Mouse (Mus musculus) CH12.LX (cell line): ENCODE results near the gene Mtfr1l. TPM values are rescaled to one million over a fixed set of nuclear protein-coding genes. Genes with fewer than 3 reads are reported as not detected.

Experiments
- DNase-seq: peaks from one replicate; pipeline ENCODE4 v3.0.0-alpha.2; 2013; ENCODE audit errors: extremely low read depth
- H3K27ac ChIP-seq: 2 replicates; pipeline ENCODE4 v1.5.1; 2012; ENCODE audit warnings: low read depth, mild to moderate bottlenecking, control low read depth, moderate library complexity; ENCODE audit not compliant: insufficient read depth
- H3K27me3 ChIP-seq: replicated peaks from 2 replicates; pipeline ENCODE3; 2012; ENCODE audit warnings: inconsistent platforms
- H3K36me3 ChIP-seq, 2 experiments: replicated peaks in 1 of 2; 2 replicates each; pipeline versions ENCODE3 to v1.6.1; 2012; ENCODE audit warnings: inconsistent platforms in 1 of 2, low read length in 1 of 2, mild to moderate bottlenecking in 1 of 2, mixed read lengths in 1 of 2, moderate library complexity in 1 of 2; ENCODE audit not compliant: control insufficient read depth in 1 of 2, insufficient read depth in 1 of 2
- H3K4me1 ChIP-seq, 2 experiments: 2 replicates each; pipeline ENCODE4 v1.6.1; 2012; ENCODE audit warnings: inconsistent platforms in 1 of 2, moderate library complexity in 1 of 2; ENCODE audit not compliant: insufficient read depth in 2 of 2, control insufficient read depth in 1 of 2
- H3K4me2 ChIP-seq: 2 replicates; pipeline ENCODE4 v1.6.1; 2012; ENCODE audit warnings: low read depth, mild to moderate bottlenecking, control low read depth; ENCODE audit not compliant: poor library complexity, insufficient read depth, severe bottlenecking
- H3K4me3 ChIP-seq, 3 experiments: fragments of 150-350 bp in 1 of 3; sonication (generic) in 1 of 3; replicated peaks in 1 of 3; 2 replicates each; pipeline versions ENCODE3 to v1.5.1; 2011 to 2012; ENCODE audit warnings: low read depth in 2 of 3, low read length in 2 of 3, mild to moderate bottlenecking in 2 of 3, moderate library complexity in 2 of 3, control low read depth in 1 of 3, improper control_type of control experiment in 1 of 3, inconsistent platforms in 1 of 3, mixed read lengths in 1 of 3; ENCODE audit not compliant: poor library complexity in 1 of 3
- H3K79me2 ChIP-seq: replicated peaks from 2 replicates; pipeline ENCODE4 v1.6.1; 2012; ENCODE audit warnings: mild to moderate bottlenecking, moderate library complexity; ENCODE audit not compliant: control insufficient read depth, poor library complexity, insufficient read depth, severe bottlenecking; ENCODE audit errors: extremely low read depth
- H3K9ac ChIP-seq: 2 replicates; pipeline ENCODE4 v1.6.1; 2012; ENCODE audit warnings: low read depth, mild to moderate bottlenecking, control low read depth, moderate library complexity; ENCODE audit not compliant: insufficient read depth
- H3K9me3 ChIP-seq: replicated peaks from 2 replicates; pipeline ENCODE3; 2012; ENCODE audit warnings: low read length, inconsistent platforms, mixed read lengths
- CHD2 ChIP-seq: IDR thresholded peaks from 2 replicates; pipeline ENCODE4 v1.6.1; 2011; ENCODE audit warnings: low read length, improper control_type of control experiment
- CTCF ChIP-seq, 2 experiments: IDR thresholded peaks in 1 of 2; conservative IDR thresholded peaks in 1 of 2; 2 replicates each; pipeline ENCODE4 v1.5.1; 2011 to 2012; ENCODE audit warnings: low read depth in 2 of 2, low read length in 2 of 2, improper control_type of control experiment in 1 of 2, inconsistent platforms in 1 of 2, mild to moderate bottlenecking in 1 of 2, moderate library complexity in 1 of 2
- E2F4 ChIP-seq: IDR thresholded peaks from 2 replicates; pipeline ENCODE4 v1.6.1; 2011; ENCODE audit warnings: low read depth, low read length, improper control_type of control experiment; ENCODE audit not compliant: insufficient replicate concordance
- ELF1 ChIP-seq: IDR thresholded peaks from 2 replicates; pipeline ENCODE4 v1.6.1; 2014; ENCODE audit warnings: low read depth, mild to moderate bottlenecking, inconsistent platforms, low read length, improper control_type of control experiment
- EP300 ChIP-seq: IDR thresholded peaks from 2 replicates; pipeline ENCODE4 v1.6.1; 2011; ENCODE audit warnings: low read length, improper control_type of control experiment
- ETS1 ChIP-seq: conservative IDR thresholded peaks from 2 replicates; pipeline ENCODE4 v1.6.1; 2012; ENCODE audit warnings: low read depth, mild to moderate bottlenecking, inconsistent platforms, low read length, improper control_type of control experiment, moderate library complexity
- HCFC1 ChIP-seq: IDR thresholded peaks from 2 replicates; pipeline ENCODE4 v1.6.1; 2012; ENCODE audit warnings: low read depth, mild to moderate bottlenecking, inconsistent platforms, low read length, improper control_type of control experiment
- JUN ChIP-seq: IDR thresholded peaks from 2 replicates; pipeline ENCODE4 v1.6.1; 2011; ENCODE audit warnings: low read depth, mild to moderate bottlenecking, low read length, improper control_type of control experiment, moderate library complexity; ENCODE audit not compliant: insufficient read depth
- KAT2A ChIP-seq: IDR thresholded peaks from 2 replicates; pipeline ENCODE4 v1.6.1; 2012; ENCODE audit warnings: low read length, improper control_type of control experiment, inconsistent platforms; ENCODE audit not compliant: insufficient replicate concordance
- MAZ ChIP-seq: IDR thresholded peaks from 2 replicates; pipeline ENCODE4 v1.6.1; 2012; ENCODE audit warnings: low read depth, mild to moderate bottlenecking, inconsistent platforms, low read length, improper control_type of control experiment, moderate library complexity
- MEF2A ChIP-seq: IDR thresholded peaks from 2 replicates; pipeline ENCODE4 v1.6.1; 2014; ENCODE audit warnings: low read depth, mild to moderate bottlenecking, inconsistent platforms, low read length, improper control_type of control experiment, borderline replicate concordance
- MXI1 ChIP-seq: IDR thresholded peaks from 2 replicates; pipeline ENCODE4 v1.6.1; 2011; ENCODE audit warnings: mild to moderate bottlenecking, low read depth, low read length, improper control_type of control experiment
- NELFE ChIP-seq: IDR thresholded peaks from 2 replicates; pipeline ENCODE4 v1.6.1; 2011; ENCODE audit warnings: low read depth, low read length, improper control_type of control experiment
- NRF1 ChIP-seq: IDR thresholded peaks from 2 replicates; pipeline ENCODE4 v1.6.1; 2014; ENCODE audit warnings: low read depth, mild to moderate bottlenecking, inconsistent platforms, low read length, improper control_type of control experiment, moderate library complexity
- POLR2AphosphoS2 ChIP-seq: IDR thresholded peaks from 2 replicates; pipeline ENCODE4 v1.6.1; 2011; ENCODE audit warnings: low read depth, low read length, improper control_type of control experiment
- RAD21 ChIP-seq: IDR thresholded peaks from 2 replicates; pipeline ENCODE4 v1.6.1; 2011; ENCODE audit warnings: low read depth, mild to moderate bottlenecking, low read length, improper control_type of control experiment, moderate library complexity
- RCOR1 ChIP-seq: conservative IDR thresholded peaks from 2 replicates; pipeline ENCODE4 v1.6.1; 2012; ENCODE audit warnings: low read depth, mild to moderate bottlenecking, inconsistent platforms, low read length, improper control_type of control experiment
- SIN3A ChIP-seq: IDR thresholded peaks from 2 replicates; pipeline ENCODE4 v1.6.1; 2012; ENCODE audit warnings: low read length, improper control_type of control experiment, inconsistent platforms
- SMC3 ChIP-seq: IDR thresholded peaks from 2 replicates; pipeline ENCODE4 v1.6.1; 2011; ENCODE audit warnings: low read depth, low read length, improper control_type of control experiment
- TCF12 ChIP-seq: IDR thresholded peaks from 2 replicates; pipeline ENCODE4 v1.6.1; 2014; ENCODE audit warnings: low read depth, mild to moderate bottlenecking, inconsistent platforms, low read length, improper control_type of control experiment
- UBTF ChIP-seq: IDR thresholded peaks from 2 replicates; pipeline ENCODE4 v1.6.1; 2012; ENCODE audit warnings: low read depth, mild to moderate bottlenecking, inconsistent platforms, low read length, improper control_type of control experiment, moderate library complexity
- USF1 ChIP-seq: IDR thresholded peaks from 2 replicates; pipeline ENCODE4 v1.6.1; 2014; ENCODE audit warnings: low read depth, mild to moderate bottlenecking, inconsistent platforms, low read length, improper control_type of control experiment
- USF2 ChIP-seq: conservative IDR thresholded peaks from 2 replicates; pipeline ENCODE4 v1.6.1; 2011; ENCODE audit warnings: low read depth, low read length, improper control_type of control experiment
- ZC3H11A ChIP-seq: IDR thresholded peaks from 2 replicates; pipeline ENCODE4 v1.6.1; 2012; ENCODE audit warnings: low read depth, mild to moderate bottlenecking, inconsistent platforms, low read length, improper control_type of control experiment
- dilution Hi-C: fragments of 300-500 bp; cut with MboI; formaldehyde crosslinking; loops from 2 replicates; pipeline ENCODE4 v1.14.3; 2020; ENCODE audit warnings: low sequenced_read_pairs; ENCODE audit not compliant: extremely low pct_unique_long_range_greater_than_20kb, extremely low pct_ligation_motif_present
- in situ Hi-C: fragments of 300-500 bp; cut with MboI; formaldehyde crosslinking; loops from 3 replicates; pipeline ENCODE4 v1.14.3; 2019; ENCODE audit warnings: low sequenced_read_pairs, low pct_ligation_motif_present, low pct_unique_long_range_greater_than_20kb, mixed read lengths
- polyA plus RNA-seq: library from polyadenylated mRNA; unstranded; fragments of >175 nt; gene quantifications from 2 replicates; pipeline ENCODE4 v1.2.1, GENCODE M21; 2012; ENCODE audit warnings: low read depth; ENCODE audit not compliant: insufficient read length
- total RNA-seq, 2 experiments: library from RNA; depleted of rRNA; stranded (reverse); fragments of 300-350 nt in 1 of 2; fragments of >200 nt in 1 of 2; gene quantifications; 2 replicates each; pipeline ENCODE4 v1.2.3; 2012 to 2014

Mtfr1l gene
- total and polyA plus RNA-seq, 3 experiments, result 16.2 to 36.5 (median 34.0) TPM

- Histone ChIP-seq H3K4me2 (no peak overlapping the region), H3K4me3 (no peak overlapping the region), H3K4me1 (peaks cover 7 to 15% of the 10 kb centered on the region in 2 experiments; a peak in 3 of 4 replicates), H3K79me2 (no peaks in the 10 kb centered on the region), H3K27me3 (peaks cover 46% of the 10 kb centered on the region), H3K27ac (no peak overlapping the region), H3K9me3 (no peaks in the 10 kb centered on the region), H3K36me3 (no peaks in the 10 kb centered on the region), H3K9ac (no peak overlapping the region)
- TF ChIP-seq CTCF (conservative IDR thresholded peaks at IDR 0.05 in 1 of 2, IDR thresholded peaks at IDR 0.05 in 1 of 2; ENCODE audit: low read depth in 2 of 2, low read length in 2 of 2), result peak; percentile 87 to 89
- no peak for TF ChIP-seq E2F4
- peak; percentile 66 for TF ChIP-seq SMC3
- no peak for TF ChIP-seq MEF2A
- TF ChIP-seq RAD21, result peak; percentile 38
- no peak for TF ChIP-seq SIN3A
- TF ChIP-seq POLR2AphosphoS2, result no peak
- DNase-seq, result peak; percentile 70
- in situ Hi-C loops, result loop anchor here (25.0 kb wide), 1 partner anchor 219 kb away; the partner anchor contains the start of gene Grrp1
- dilution Hi-C loops, result no loop called here
These were observed 54.3 kb downstream of the Mtfr1l start for GRCm38 (mm10) chr4:134480864-134481263.

DNA sequence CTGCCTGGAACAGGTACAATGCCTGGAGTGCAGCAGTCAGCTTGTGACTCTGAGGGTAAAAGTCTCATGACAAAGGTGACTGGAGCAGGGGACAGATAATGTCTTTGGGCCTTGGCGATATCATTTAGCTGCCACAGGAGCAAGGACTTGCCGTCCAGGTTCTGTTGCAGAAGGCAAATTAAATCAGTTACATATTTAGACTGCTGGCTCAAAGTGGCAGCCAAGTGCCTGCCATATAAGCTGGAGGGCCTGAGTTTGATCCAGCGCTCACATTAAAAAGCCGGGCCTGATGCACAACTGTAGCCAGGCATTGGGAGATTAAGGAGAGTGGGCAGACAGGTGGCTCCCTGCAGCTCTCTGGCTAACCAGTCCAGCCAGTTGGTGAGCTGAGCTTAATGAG lies 55.3 kb downstream of the Mtfr1l start:
- no peak for DNase-seq
- H3K79me2 ChIP-seq, result no peaks in the 10 kb centered on the region
- no peak overlapping the region for H3K4me3 ChIP-seq
- dilution Hi-C loops (no loop called here), in situ Hi-C loops (loop anchor here (5.0 to 25.0 kb wide), 2 partner anchors 83 to 218 kb away; partner anchors contain the start of genes Grrp1 and Pafah2)
- no peak overlapping the region for H3K4me2 ChIP-seq
- no peaks in the 10 kb centered on the region for H3K9me3 ChIP-seq
- H3K36me3 ChIP-seq, result peaks cover 0 to under 1% of the 10 kb centered on the region in 2 experiments
- peaks cover 44% of the 10 kb centered on the region for H3K27me3 ChIP-seq
- no peak overlapping the region for H3K9ac ChIP-seq
- TF ChIP-seq USF2 (no peak), KAT2A (no peak), NRF1 (no peak), JUN (no peak)
- H3K4me1 ChIP-seq, result peaks cover 7 to 15% of the 10 kb centered on the region in 2 experiments; a peak in 3 of 4 replicates
- no peak overlapping the region for H3K27ac ChIP-seq

DNA sequence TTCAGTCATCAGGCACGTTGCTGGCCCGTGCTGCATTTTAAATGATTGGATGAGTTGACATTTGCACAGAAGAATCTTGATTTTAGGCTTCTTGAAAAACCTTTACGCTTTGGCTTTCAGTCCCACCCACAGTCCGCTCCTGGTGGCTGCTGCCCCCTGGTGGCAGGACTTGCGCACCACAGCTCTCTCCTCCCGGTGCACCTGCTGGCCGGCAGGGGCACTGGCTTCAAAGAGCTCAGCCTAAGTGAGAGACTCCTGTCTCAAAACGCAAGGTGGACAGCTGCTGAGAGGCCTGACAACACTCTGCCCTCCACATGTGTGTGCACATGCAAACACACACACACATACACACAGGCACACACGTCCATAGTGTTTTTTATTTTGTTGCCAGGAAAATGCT lies 57.2 kb downstream of the Mtfr1l start:
- Histone ChIP-seq H3K9me3 (no peaks in the 10 kb centered on the region), H3K4me3 (no peak overlapping the region), H3K4me2 (no peak overlapping the region), H3K4me1 (peaks cover 7 to 15% of the 10 kb centered on the region in 2 experiments; a peak in 3 of 4 replicates), H3K36me3 (peaks cover 2 to 5% of the 10 kb centered on the region in 2 experiments), H3K27ac (no peak overlapping the region), H3K9ac (no peak overlapping the region), H3K27me3 (peaks cover 30% of the 10 kb centered on the region), H3K79me2 (no peaks in the 10 kb centered on the region)
- peak; percentile 80 for DNase-seq
- in situ Hi-C loops (loop anchor here (5.0 to 25.0 kb wide), 2 partner anchors 81 to 216 kb away; partner anchors contain the start of genes Grrp1 and Pafah2), dilution Hi-C loops (no loop called here)
- TF ChIP-seq E2F4 (no peak), EP300 (no peak), CHD2 (no peak), MAZ (no peak), JUN (no peak), HCFC1 (peak; percentile 62), TCF12 (peak; percentile 44; the same call in 1 of the 2 replicates), SMC3 (peak; percentile 91), USF2 (no peak), NELFE (peak; percentile 84; the same call in 1 of the 2 replicates), MXI1 (peak; percentile 55), ZC3H11A (peak; percentile 43), RCOR1 (peak; percentile 35; the same call in 1 of the 2 replicates), UBTF (no peak), KAT2A (0 out of 2 replicates have a peak, but pooled peaks have one; percentile 10), ETS1 (no peak), ELF1 (peak; percentile 37; the same call in 1 of the 2 replicates), NRF1 (0 out of 2 replicates have a peak, but pooled peaks have one; percentile 28), USF1 (no peak)
